Mouse (Mus musculus): ENCODE measurements at regions not wholly inside any gene's neighbourhood (a gene's known extent, or its start where the extent isn't known, plus 50 kb on each side); places are given as distances from the start of the nearest gene placed in this dataset.

- no peak overlapping the region for H3K9ac ChIP-seq (ENCODE audit: low read length)
- H3K27me3 ChIP-seq (ENCODE audit: control insufficient read depth, insufficient read depth, low read length), result no peaks in the 10 kb centered on the region
- no peaks in the 10 kb centered on the region for H3K9me3 ChIP-seq (replicated peaks; ENCODE audit: control insufficient read depth, low read length)
- H3K27ac ChIP-seq (ENCODE audit: low read length), result no peak overlapping the region
- H3K4me3 ChIP-seq (replicated peaks; ENCODE audit: low read length), result no peak overlapping the region
- H3K4me1 ChIP-seq (ENCODE audit: control insufficient read depth, insufficient read depth, low read length), result no peaks in the 10 kb centered on the region
- no peak for ATAC-seq (ENCODE audit: insufficient read depth, low FRiP score)
- H3K36me3 ChIP-seq (ENCODE audit: control insufficient read depth, insufficient read depth, low read length), result no peaks in the 10 kb centered on the region
- H3K4me2 ChIP-seq (ENCODE audit: low read depth, low read length), result no peak overlapping the region
- 95% methylated on average over 2 of the region's 2 CpGs for WGBS
These were observed 205.2 kb upstream of the Thbs1 start for GRCm38 (mm10) chr2:117906509-117906908.

DNA sequence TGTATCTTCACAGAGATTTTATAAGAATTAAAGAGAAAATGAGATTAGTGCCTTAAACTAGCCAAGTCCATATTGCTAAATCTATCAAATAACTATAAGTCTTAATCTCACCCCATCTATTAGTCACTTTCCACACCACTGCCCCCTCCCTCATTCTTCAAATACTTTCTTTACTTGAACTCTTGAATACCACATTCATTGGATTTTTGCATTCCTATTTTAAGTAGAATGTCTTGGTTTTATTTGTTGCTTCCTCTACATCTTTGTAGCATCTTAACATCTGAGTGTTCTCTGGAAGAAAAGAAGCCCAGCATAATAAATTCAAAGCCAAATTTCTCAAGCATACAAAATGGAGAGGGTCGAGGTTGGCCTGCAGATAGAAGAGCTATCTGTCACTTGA, 200.9 kb upstream of the Thbs1 start:
- Histone ChIP-seq H3K9me3 (replicated peaks; ENCODE audit: control insufficient read depth, low read length) (no peaks in the 10 kb centered on the region), H3K9ac (ENCODE audit: low read length) (no peak overlapping the region), H3K27ac (ENCODE audit: low read length) (no peak overlapping the region), H3K4me3 (replicated peaks; ENCODE audit: low read length) (no peak overlapping the region), H3K4me1 (ENCODE audit: control insufficient read depth, insufficient read depth, low read length) (no peaks in the 10 kb centered on the region), H3K36me3 (ENCODE audit: control insufficient read depth, insufficient read depth, low read length) (no peaks in the 10 kb centered on the region), H3K4me2 (ENCODE audit: low read depth, low read length) (no peak overlapping the region), H3K27me3 (ENCODE audit: control insufficient read depth, insufficient read depth, low read length) (no peaks in the 10 kb centered on the region)
- no peak for ATAC-seq (ENCODE audit: insufficient read depth, low FRiP score)
- WGBS, result 79% methylated on average over 1 of the region's 1 CpGs

DNA sequence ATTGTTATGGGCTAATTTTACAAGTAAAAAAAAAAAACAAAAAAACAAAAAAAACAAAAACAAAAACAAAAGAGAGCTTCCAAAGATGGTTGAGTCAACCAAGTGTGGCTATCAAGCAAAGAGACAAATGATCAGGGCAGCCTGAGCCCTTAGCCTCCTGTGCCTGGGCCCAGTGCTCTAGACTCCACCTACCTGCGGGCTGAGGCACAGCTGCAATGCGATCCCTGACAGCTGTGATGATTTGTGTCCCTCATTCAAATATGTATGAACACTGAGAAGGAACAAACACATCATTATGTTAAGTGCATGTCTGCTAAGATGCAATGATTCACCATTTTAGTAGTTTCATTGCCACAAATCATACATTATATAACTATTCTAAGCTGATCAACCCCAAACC, 199.0 kb upstream of the Thbs1 start:
- WGBS, result 64% methylated on average over 2 of the region's 2 CpGs
- H3K4me3 ChIP-seq (replicated peaks; ENCODE audit: low read length), result no peak overlapping the region

DNA sequence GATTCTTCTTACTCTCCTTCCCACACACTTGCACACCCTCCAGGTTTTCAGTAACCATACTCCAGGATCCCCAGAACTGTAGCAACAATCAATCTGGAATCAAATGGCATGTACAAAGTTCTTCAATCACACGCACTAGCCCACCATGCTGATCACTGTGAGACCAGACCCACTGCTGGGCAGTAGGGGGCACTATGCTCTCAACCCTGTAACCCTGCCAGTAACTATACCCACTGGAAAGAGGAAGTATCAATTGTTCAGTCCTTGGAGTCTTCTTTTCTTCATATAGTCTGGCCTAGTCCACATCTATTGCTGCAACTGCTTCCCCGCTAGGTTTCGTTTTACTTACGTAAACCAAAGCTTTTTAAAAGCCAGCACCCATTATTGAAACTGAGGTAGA, 197.8 kb upstream of the Thbs1 start:
- H3K27me3 ChIP-seq (ENCODE audit: control insufficient read depth, insufficient read depth, low read length), result no peaks in the 10 kb centered on the region
- H3K36me3 ChIP-seq (ENCODE audit: control insufficient read depth, insufficient read depth, low read length), result no peaks in the 10 kb centered on the region
- H3K4me3 ChIP-seq (replicated peaks; ENCODE audit: low read length), result no peak overlapping the region
- H3K27ac ChIP-seq (ENCODE audit: low read length), result no peak overlapping the region
- no peaks in the 10 kb centered on the region; the same call in 1 of the 2 replicates for H3K4me1 ChIP-seq (ENCODE audit: control insufficient read depth, insufficient read depth, low read length)
- H3K4me2 ChIP-seq (ENCODE audit: low read depth, low read length), result no peak overlapping the region
- 91% methylated on average over 4 of the region's 4 CpGs for WGBS
- no peak overlapping the region for H3K9ac ChIP-seq (ENCODE audit: low read length)
- ATAC-seq (ENCODE audit: insufficient read depth, low FRiP score), result no peak
- no peaks in the 10 kb centered on the region for H3K9me3 ChIP-seq (replicated peaks; ENCODE audit: control insufficient read depth, low read length)

More for the DNA sequence above, 199.0 kb upstream of the Thbs1 start:
- no peaks in the 10 kb centered on the region for H3K9me3 ChIP-seq (replicated peaks; ENCODE audit: control insufficient read depth, low read length)
- no peak overlapping the region for H3K4me2 ChIP-seq (ENCODE audit: low read depth, low read length)
- H3K36me3 ChIP-seq (ENCODE audit: control insufficient read depth, insufficient read depth, low read length), result no peaks in the 10 kb centered on the region
- no peaks in the 10 kb centered on the region for H3K4me1 ChIP-seq (ENCODE audit: control insufficient read depth, insufficient read depth, low read length)
- no peak overlapping the region for H3K9ac ChIP-seq (ENCODE audit: low read length)
- ATAC-seq (ENCODE audit: insufficient read depth, low FRiP score), result no peak
- no peak overlapping the region for H3K27ac ChIP-seq (ENCODE audit: low read length)
- H3K27me3 ChIP-seq (ENCODE audit: control insufficient read depth, insufficient read depth, low read length), result no peaks in the 10 kb centered on the region

- H3K9ac ChIP-seq (ENCODE audit: low read length), result no peak overlapping the region
- H3K4me2 ChIP-seq (ENCODE audit: low read depth, low read length), result no peak overlapping the region
- no peaks in the 10 kb centered on the region; the same call in 1 of the 2 replicates for H3K4me1 ChIP-seq (ENCODE audit: control insufficient read depth, insufficient read depth, low read length)
- H3K4me3 ChIP-seq (replicated peaks; ENCODE audit: low read length), result no peak overlapping the region
- no peaks in the 10 kb centered on the region for H3K27me3 ChIP-seq (ENCODE audit: control insufficient read depth, insufficient read depth, low read length)
- 79% methylated on average over 2 of the region's 2 CpGs for WGBS
- H3K9me3 ChIP-seq (replicated peaks; ENCODE audit: control insufficient read depth, low read length), result no peaks in the 10 kb centered on the region
- no peak overlapping the region for H3K27ac ChIP-seq (ENCODE audit: low read length)
- H3K36me3 ChIP-seq (ENCODE audit: control insufficient read depth, insufficient read depth, low read length), result no peaks in the 10 kb centered on the region
- peak; percentile 64 for ATAC-seq (ENCODE audit: insufficient read depth, low FRiP score)
These were observed 195.9 kb upstream of the Thbs1 start for GRCm38 (mm10) chr2:117915821-117916220.

GRCm38 (mm10) chr2:117917181-117917580, 194.5 kb upstream of the Thbs1 start:
- no peaks in the 10 kb centered on the region for H3K36me3 ChIP-seq (ENCODE audit: control insufficient read depth, insufficient read depth, low read length)
- no peaks in the 10 kb centered on the region for H3K9me3 ChIP-seq (replicated peaks; ENCODE audit: control insufficient read depth, low read length)
- no peak for ATAC-seq (ENCODE audit: insufficient read depth, low FRiP score)
- 63% methylated on average over 3 of the region's 3 CpGs for whole genome bisulfite sequencing
- H3K4me3 ChIP-seq (replicated peaks; ENCODE audit: low read length), result no peak overlapping the region
- no peak overlapping the region for H3K4me2 ChIP-seq (ENCODE audit: low read depth, low read length)
- no peak overlapping the region for H3K9ac ChIP-seq (ENCODE audit: low read length)
- no peaks in the 10 kb centered on the region; the same call in 1 of the 2 replicates for H3K4me1 ChIP-seq (ENCODE audit: control insufficient read depth, insufficient read depth, low read length)
- no peak overlapping the region for H3K27ac ChIP-seq (ENCODE audit: low read length)
- no peaks in the 10 kb centered on the region for H3K27me3 ChIP-seq (ENCODE audit: control insufficient read depth, insufficient read depth, low read length)

DNA sequence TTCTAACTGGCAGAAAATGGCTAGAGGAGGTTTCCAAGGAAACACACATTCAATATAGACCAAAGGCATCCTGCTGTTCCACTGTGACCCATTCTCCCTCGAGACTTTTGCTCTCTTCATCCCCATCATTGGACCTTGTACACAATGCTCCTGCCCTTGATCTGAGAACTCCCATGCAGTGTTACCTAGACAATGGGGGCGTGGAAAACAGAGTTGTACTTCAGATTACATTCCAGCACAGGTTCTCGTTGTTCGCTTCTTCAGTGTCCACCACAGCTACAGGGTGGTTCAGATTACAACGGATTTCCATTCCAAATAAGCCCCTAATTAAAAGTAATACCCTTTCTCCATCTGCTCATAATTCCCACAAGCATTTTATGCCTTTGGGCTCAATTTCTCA, 186.8 kb upstream of the Thbs1 start:
- Histone ChIP-seq H3K4me2 (ENCODE audit: low read depth, low read length) (no peak overlapping the region), H3K9me3 (replicated peaks; ENCODE audit: control insufficient read depth, low read length) (no peaks in the 10 kb centered on the region), H3K36me3 (ENCODE audit: control insufficient read depth, insufficient read depth, low read length) (no peaks in the 10 kb centered on the region), H3K4me3 (replicated peaks; ENCODE audit: low read length) (no peak overlapping the region), H3K27me3 (ENCODE audit: control insufficient read depth, insufficient read depth, low read length) (no peaks in the 10 kb centered on the region), H3K27ac (ENCODE audit: low read length) (no peak overlapping the region), H3K4me1 (ENCODE audit: control insufficient read depth, insufficient read depth, low read length) (peaks cover 5% of the 10 kb centered on the region; the same call in 1 of the 2 replicates), H3K9ac (ENCODE audit: low read length) (no peak overlapping the region)
- 64% methylated on average over 5 of the region's 5 CpGs for WGBS
- ATAC-seq (ENCODE audit: insufficient read depth, low FRiP score), result no peak

- WGBS, result 89% methylated on average over 5 of the region's 5 CpGs
- H3K27ac ChIP-seq (ENCODE audit: low read length), result no peak overlapping the region
These were observed 186.3 kb upstream of the Thbs1 start for GRCm38 (mm10) chr2:117925412-117925811.

GRCm38 (mm10) chr2:117928062-117928461, 183.6 kb upstream of the Thbs1 start:
- no peak overlapping the region for H3K27ac ChIP-seq (ENCODE audit: low read length)
- no peak overlapping the region for H3K4me2 ChIP-seq (ENCODE audit: low read depth, low read length)
- peaks cover 5% of the 10 kb centered on the region; the same call in 1 of the 2 replicates for H3K4me1 ChIP-seq (ENCODE audit: control insufficient read depth, insufficient read depth, low read length)
- WGBS, result 38% methylated on average over 6 of the region's 6 CpGs
- H3K9ac ChIP-seq (ENCODE audit: low read length), result no peak overlapping the region
- H3K27me3 ChIP-seq (ENCODE audit: control insufficient read depth, insufficient read depth, low read length), result no peaks in the 10 kb centered on the region
- H3K9me3 ChIP-seq (replicated peaks; ENCODE audit: control insufficient read depth, low read length), result no peaks in the 10 kb centered on the region
- ATAC-seq (ENCODE audit: insufficient read depth, low FRiP score), result peak; percentile 62; the same call in 1 of the 2 replicates
- no peaks in the 10 kb centered on the region for H3K36me3 ChIP-seq (ENCODE audit: control insufficient read depth, insufficient read depth, low read length)
- H3K4me3 ChIP-seq (replicated peaks; ENCODE audit: low read length), result no peak overlapping the region

More at GRCm38 (mm10) chr2:117925412-117925811, 186.3 kb upstream of the Thbs1 start:
- Histone ChIP-seq H3K9me3 (replicated peaks; ENCODE audit: control insufficient read depth, low read length) (no peaks in the 10 kb centered on the region), H3K4me2 (ENCODE audit: low read depth, low read length) (no peak overlapping the region), H3K4me3 (replicated peaks; ENCODE audit: low read length) (no peak overlapping the region), H3K4me1 (ENCODE audit: control insufficient read depth, insufficient read depth, low read length) (peaks cover 5% of the 10 kb centered on the region; the same call in 1 of the 2 replicates), H3K36me3 (ENCODE audit: control insufficient read depth, insufficient read depth, low read length) (no peaks in the 10 kb centered on the region), H3K27me3 (ENCODE audit: control insufficient read depth, insufficient read depth, low read length) (no peaks in the 10 kb centered on the region), H3K9ac (ENCODE audit: low read length) (no peak overlapping the region)
- no peak for ATAC-seq (ENCODE audit: insufficient read depth, low FRiP score)

GRCm38 (mm10) chr2:117929586-117929985, 182.1 kb upstream of the Thbs1 start:
- no peak overlapping the region for H3K9ac ChIP-seq (ENCODE audit: low read length)
- H3K27ac ChIP-seq (ENCODE audit: low read length), result no peak overlapping the region
- H3K4me3 ChIP-seq (replicated peaks; ENCODE audit: low read length), result no peak overlapping the region
- no peaks in the 10 kb centered on the region for H3K36me3 ChIP-seq (ENCODE audit: control insufficient read depth, insufficient read depth, low read length)
- no peaks in the 10 kb centered on the region for H3K27me3 ChIP-seq (ENCODE audit: control insufficient read depth, insufficient read depth, low read length)
- H3K9me3 ChIP-seq (replicated peaks; ENCODE audit: control insufficient read depth, low read length), result no peaks in the 10 kb centered on the region
- no peak for ATAC-seq (ENCODE audit: insufficient read depth, low FRiP score)
- H3K4me2 ChIP-seq (ENCODE audit: low read depth, low read length), result no peak overlapping the region
- WGBS, result 53% methylated on average over 1 of the region's 1 CpGs
- H3K4me1 ChIP-seq (ENCODE audit: control insufficient read depth, insufficient read depth, low read length), result peaks cover 5% of the 10 kb centered on the region; the same call in 1 of the 2 replicates
